Comparison of ENCODE assay signal across 2 mouse cellular contexts in the genomic region with DNA sequence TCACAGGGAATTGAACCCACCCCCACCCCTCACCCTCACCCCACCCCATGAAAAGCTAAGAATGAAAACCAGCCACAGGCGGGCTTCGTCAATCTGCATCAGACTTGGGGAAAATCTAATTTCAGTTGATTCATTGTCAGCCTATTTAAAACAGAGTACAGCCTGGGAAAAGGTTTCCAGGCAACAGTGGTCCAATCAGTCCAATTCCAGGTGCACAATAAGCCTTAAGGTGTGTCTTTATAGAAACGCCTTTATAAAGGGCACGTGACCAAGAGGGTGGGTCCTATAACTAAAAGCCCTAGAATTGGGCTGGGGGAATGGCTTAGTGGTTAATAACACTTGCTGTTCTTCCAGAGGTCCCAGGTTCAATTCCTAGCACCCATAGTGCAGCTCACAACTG.
TF ChIP-seq lines count a peak whose summit lies in the region.

No protein-coding gene starts in this region.

TF ChIP-seq in MEL, 35 proteins besides CTCF, POLR2A, EP300 and RAD21:
- TF ChIP-seq GATA1 (IDR thresholded peaks at IDR 0.05; ENCODE audit: low read depth, low read length) (no peak), MAZ (IDR thresholded peaks at IDR 0.05; ENCODE audit: low read depth, low read length) (no peak), USF1 (IDR thresholded peaks at IDR 0.05; ENCODE audit: low read depth, low read length) (0 out of 2 replicates have a peak, but pooled peaks have one; percentile 26), GABPA (IDR thresholded peaks at IDR 0.05; ENCODE audit: low read depth, low read length) (no peak)

TF ChIP-seq in myocyte, 11 proteins besides CTCF, POLR2A, EP300 and RAD21:
- TF ChIP-seq SRF (IDR thresholded peaks at IDR 0.05; ENCODE audit: control insufficient read depth, insufficient read length, low read depth) = no peak
- TF ChIP-seq USF1 (IDR thresholded peaks at IDR 0.05; ENCODE audit: low read depth) = peak; percentile 15
- TF ChIP-seq TCF3 (IDR thresholded peaks at IDR 0.05; ENCODE audit: insufficient read length, low read depth) = no peak
- no peak for TF ChIP-seq TCF12 (IDR thresholded peaks at IDR 0.05; ENCODE audit: insufficient read depth, poor library complexity, severe bottlenecking)
- TF ChIP-seq CEBPB (IDR thresholded peaks at IDR 0.05; ENCODE audit: insufficient read depth, poor library complexity, severe bottlenecking) = no peak
- TF ChIP-seq MYOD1 (IDR thresholded peaks at IDR 0.05; ENCODE audit: control insufficient read depth in 1 of 3, insufficient read length in 2 of 3, low read depth in 2 of 3) = no peak
- no peak for TF ChIP-seq POLR2AphosphoS2 (IDR thresholded peaks at IDR 0.05; ENCODE audit: insufficient read length, low read depth)
